24 mouse cellular contexts compared by ENCODE assay signal in genomic region chr2:31211204-31211603, GRCm38 (mm10). TPM values are rescaled to one million over a fixed set of nuclear protein-coding genes. Genes with fewer than 3 reads are reported as not detected.
DNase-seq lines count a peak whose midpoint lies in the region; ATAC-seq and TF ChIP-seq lines count a peak whose summit lies in the region.
"Had no signal": no experiment of that assay in that cellular context is flagged by ENCODE, and none has a peak within 500 bp of the region (broad histone marks: within the 10 kb centered on the region; RNA-seq: fewer than 3 reads in every experiment).

No protein-coding gene starts in this region.

- no peak for ATAC-seq in forebrain, embryonic 12.5 days (ENCODE audit: low FRiP score)
- ATAC-seq in heart, embryonic 14.5 days (ENCODE audit: insufficient number of reproducible peaks, insufficient read depth, low FRiP score, low read depth) = no peak
- no peak for ATAC-seq in midbrain, embryonic 16.5 days
- no peak for ATAC-seq in inflammation-experienced regulatory T-cells, adult 6 months
- ATAC-seq: forebrain, embryonic 16.5 days; hindbrain, embryonic 16.5 days had no signal

- no peak overlapping the region for H3K4me2 ChIP-seq in forebrain, embryonic 12.5 days
- H3K4me2 ChIP-seq in heart, embryonic 14.5 days (ENCODE audit: low read length) = peak overlapping the region; percentile 53
- no peak overlapping the region for H3K4me2 ChIP-seq in midbrain, embryonic 16.5 days (ENCODE audit: low read length)
- H3K4me2 ChIP-seq: embryonic facial prominence, embryonic 15.5 days; limb, embryonic 15.5 days; lung, embryonic 14.5 days had no signal

- H3K27me3 ChIP-seq in forebrain, embryonic 10.5 days (ENCODE audit: poor library complexity, severe bottlenecking) = no peaks in the 10 kb centered on the region
- H3K27me3 ChIP-seq in forebrain, embryonic 12.5 days = no peaks in the 10 kb centered on the region
- H3K27me3 ChIP-seq in heart, embryonic 14.5 days (ENCODE audit: control insufficient read depth, insufficient read depth, low read length) = no peaks in the 10 kb centered on the region
- H3K27me3 ChIP-seq in midbrain, embryonic 16.5 days (ENCODE audit: control insufficient read depth, insufficient read depth, low read depth, low read length) = no peaks in the 10 kb centered on the region
- H3K27me3 ChIP-seq: embryonic facial prominence, embryonic 15.5 days; limb, embryonic 15.5 days had no signal

- 59% methylated on average over 3 of the region's 3 CpGs for WGBS in forebrain, embryonic 10.5 days
- 54% methylated on average over 3 of the region's 3 CpGs for WGBS in forebrain, embryonic 12.5 days
- WGBS in heart, embryonic 14.5 days = 43% methylated on average over 3 of the region's 3 CpGs
- 41% methylated on average over 3 of the region's 3 CpGs for WGBS in midbrain, embryonic 16.5 days

- H3K9me3 ChIP-seq in forebrain, embryonic 10.5 days = no peaks in the 10 kb centered on the region
- H3K9me3 ChIP-seq in forebrain, embryonic 12.5 days = no peaks in the 10 kb centered on the region
- no peaks in the 10 kb centered on the region for H3K9me3 ChIP-seq in heart, embryonic 14.5 days (ENCODE audit: control insufficient read depth, low read length)
- no peaks in the 10 kb centered on the region for H3K9me3 ChIP-seq in midbrain, embryonic 16.5 days (replicated peaks; ENCODE audit: control insufficient read depth, low read length, poor library complexity, severe bottlenecking)
- H3K9me3 ChIP-seq: embryonic facial prominence, embryonic 15.5 days; limb, embryonic 15.5 days had no signal

- no peak overlapping the region for H3K4me3 ChIP-seq in forebrain, embryonic 10.5 days
- no peak overlapping the region for H3K4me3 ChIP-seq in forebrain, embryonic 12.5 days (replicated peaks)
- H3K4me3 ChIP-seq in heart, embryonic 14.5 days (ENCODE audit: control insufficient read depth in 1 of 2, insufficient read depth in 1 of 2, low read depth in 1 of 2, low read length in 2 of 2) = peak overlapping the region; percentile 5 to 6; a peak in 2 of 4 replicates
- H3K4me3 ChIP-seq in layer of hippocampus, adult 2 months = no peak overlapping the region
- no peak overlapping the region for H3K4me3 ChIP-seq in midbrain, embryonic 16.5 days (ENCODE audit: low read depth, low read length)
- H3K4me3 ChIP-seq: embryonic facial prominence, embryonic 15.5 days; limb, embryonic 15.5 days had no signal

- peaks cover 28% of the 10 kb centered on the region for H3K4me1 ChIP-seq in forebrain, embryonic 10.5 days
- H3K4me1 ChIP-seq in forebrain, embryonic 12.5 days = peaks cover 16% of the 10 kb centered on the region; the same call in 1 of the 2 replicates
- peaks cover 74 to 93% of the 10 kb centered on the region in 2 experiments for H3K4me1 ChIP-seq in heart, embryonic 14.5 days (ENCODE audit: control insufficient read depth in 2 of 2, insufficient read depth in 2 of 2, low read length in 2 of 2)
- H3K4me1 ChIP-seq in midbrain, embryonic 16.5 days (ENCODE audit: control insufficient read depth, insufficient read depth, low read length) = peaks cover 20% of the 10 kb centered on the region

- H3K27ac ChIP-seq in forebrain, embryonic 10.5 days = 0 out of 2 replicates have a peak overlapping the region, but pooled peaks have one; percentile 30
- no peak overlapping the region for H3K27ac ChIP-seq in forebrain, embryonic 12.5 days
- peak overlapping the region; percentile 90 to 93 for H3K27ac ChIP-seq in heart, embryonic 14.5 days (replicated peaks in 1 of 2; ENCODE audit: control insufficient read depth in 1 of 2, insufficient read depth in 1 of 2, low read depth in 2 of 2, low read length in 2 of 2)
- H3K27ac ChIP-seq in layer of hippocampus, adult 2 months = no peak overlapping the region
- H3K27ac ChIP-seq in midbrain, embryonic 16.5 days (ENCODE audit: low read length) = 0 out of 2 replicates have a peak overlapping the region, but pooled peaks have one; percentile 18
- H3K27ac ChIP-seq: embryonic facial prominence, embryonic 15.5 days; limb, embryonic 15.5 days; liver, embryonic 14.5 days had no signal

- H3K9ac ChIP-seq in forebrain, embryonic 12.5 days = no peak overlapping the region
- peak overlapping the region; percentile 50; the same call in 1 of the 2 replicates for H3K9ac ChIP-seq in heart, embryonic 14.5 days (ENCODE audit: low read length)
- H3K9ac ChIP-seq in midbrain, embryonic 16.5 days (ENCODE audit: low read depth, low read length) = no peak overlapping the region
- H3K9ac ChIP-seq: embryonic facial prominence, embryonic 15.5 days; limb, embryonic 15.5 days; liver, embryonic 14.5 days; lung, embryonic 14.5 days had no signal

- 0 out of 2 replicates have a peak, but pooled peaks have one; percentile 2 for TF ChIP-seq CTCF in layer of hippocampus, adult 2 months (conservative IDR thresholded peaks at IDR 0.05)

- H3K36me3 ChIP-seq in forebrain, embryonic 10.5 days (replicated peaks) = peaks cover 79% of the 10 kb centered on the region
- H3K36me3 ChIP-seq in forebrain, embryonic 12.5 days (replicated peaks) = peaks cover 66% of the 10 kb centered on the region
- H3K36me3 ChIP-seq in heart, embryonic 14.5 days (ENCODE audit: control insufficient read depth, insufficient read depth, low read length) = peaks cover 77% of the 10 kb centered on the region
- no peaks in the 10 kb centered on the region; the same call in none of the 2 replicates for H3K36me3 ChIP-seq in midbrain, embryonic 16.5 days (ENCODE audit: control insufficient read depth, insufficient read depth, low read length)

- DNase-seq in forebrain, embryonic 10.5 days (ENCODE audit: extremely low spot score, low spot score) = no peak
- DNase-seq in heart, adult 11 months = no peak
- DNase-seq in layer of hippocampus, adult 2 months (ENCODE audit: low spot score in 2 of 2) = no peak
- DNase-seq in layer of hippocampus, adult 9-11 months = no peak
- DNase-seq: adrenal gland, postnatal 10 days; cerebellum, adult 2 months; cerebellum, postnatal 25 days; gastrocnemius, postnatal 25 days; heart, postnatal 4 days; kidney, adult 18-20 months; left cerebral cortex, postnatal 4 days; lung, embryonic 14.5 days; retina, postnatal 1 day; right cerebral cortex, postnatal 25 days; thymus, postnatal 14 days had no signal

RNA-seq across cellular contexts. Expression of gene Ncs1, which starts 34.4 kb away (rescaled TPM):
- 43.3 and 47.8 TPM in 2 replicates for polyA plus RNA-seq in forebrain, embryonic 10.5 days (2016; fragmentation: Nextera tagmentation; extraction: Ambion mirVana)
- polyA plus RNA-seq in forebrain, embryonic 12.5 days (2016; fragmentation: Nextera tagmentation; extraction: Ambion mirVana) = 65.3 and 70.0 TPM in 2 replicates
- polyA plus RNA-seq in heart, embryonic 14.5 days (2014; fragmentation: Nextera tagmentation; extraction: Ambion mirVana) = 51.7 and 52.2 TPM in 2 replicates
- 100 to 1,000 TPM; 285 to 294 TPM for total RNA-seq in layer of hippocampus, adult 2 months (2021)
- 148 and 164 TPM in 2 replicates for polyA plus RNA-seq in midbrain, embryonic 16.5 days (2015; fragmentation: Nextera tagmentation; extraction: Ambion mirVana)
- 1 to 10 TPM in 2 of 3 experiments, under 1 TPM in 1; 0.63 to 1.4 (median 1.4) TPM for polyA plus RNA-seq in inflammation-experienced regulatory T-cells, adult 6 months (2017; shearing (Covaris generic))

RNA-seq across cellular contexts. Expression of gene Gpr107, which starts 59.1 kb away (rescaled TPM):
- 28.7 and 32.8 TPM in 2 replicates for polyA plus RNA-seq in forebrain, embryonic 10.5 days (2016; fragmentation: Nextera tagmentation; extraction: Ambion mirVana)
- polyA plus RNA-seq in forebrain, embryonic 12.5 days (2016; fragmentation: Nextera tagmentation; extraction: Ambion mirVana) = 38.8 and 41.4 TPM in 2 replicates
- 26.6 and 27.3 TPM in 2 replicates for polyA plus RNA-seq in heart, embryonic 14.5 days (2014; fragmentation: Nextera tagmentation; extraction: Ambion mirVana)
- total RNA-seq in layer of hippocampus, adult 2 months (2021) = 10 to 100 TPM; 50.5 to 53.1 TPM
- 34.9 and 43.6 TPM in 2 replicates for polyA plus RNA-seq in midbrain, embryonic 16.5 days (2015; fragmentation: Nextera tagmentation; extraction: Ambion mirVana)
- 10 to 100 TPM; 49.2 to 57.0 (median 50.5) TPM for polyA plus RNA-seq in inflammation-experienced regulatory T-cells, adult 6 months (2017; shearing (Covaris generic))

Comparison
In these comparisons a context has a peak if more than half of its experiments do, and no peak if none do; other contexts are left out.
1. H3K27ac ChIP-seq: peak in forebrain, embryonic 10.5 days (single experiment), heart, embryonic 14.5 days (2 of 2) and midbrain, embryonic 16.5 days (single experiment); none in forebrain, embryonic 12.5 days (single experiment) and layer of hippocampus, adult 2 months (single experiment).
2. H3K4me3 ChIP-seq: peak in heart, embryonic 14.5 days (2 of 2); none in forebrain, embryonic 10.5 days (single experiment), forebrain, embryonic 12.5 days (single experiment), layer of hippocampus, adult 2 months (single experiment) and midbrain, embryonic 16.5 days (single experiment).
3. RNA of gene Ncs1, which starts 34.4 kb away (polyA plus RNA-seq): 148 to 164 TPM in midbrain, embryonic 16.5 days, 65.3 to 70.0 TPM in forebrain, embryonic 12.5 days, 51.7 to 52.2 TPM in heart, embryonic 14.5 days and 43.3 to 47.8 TPM in forebrain, embryonic 10.5 days; 0.63 to 1.4 TPM in inflammation-experienced regulatory T-cells, adult 6 months; every median in the first group is over 10 times any median in the second.